Mouse (Mus musculus): ENCODE data around the gene Tent4b.
A peak's percentile ranks its signal among the peaks of the same experiment; 100 is the strongest.

Tent4b gene

DNA sequence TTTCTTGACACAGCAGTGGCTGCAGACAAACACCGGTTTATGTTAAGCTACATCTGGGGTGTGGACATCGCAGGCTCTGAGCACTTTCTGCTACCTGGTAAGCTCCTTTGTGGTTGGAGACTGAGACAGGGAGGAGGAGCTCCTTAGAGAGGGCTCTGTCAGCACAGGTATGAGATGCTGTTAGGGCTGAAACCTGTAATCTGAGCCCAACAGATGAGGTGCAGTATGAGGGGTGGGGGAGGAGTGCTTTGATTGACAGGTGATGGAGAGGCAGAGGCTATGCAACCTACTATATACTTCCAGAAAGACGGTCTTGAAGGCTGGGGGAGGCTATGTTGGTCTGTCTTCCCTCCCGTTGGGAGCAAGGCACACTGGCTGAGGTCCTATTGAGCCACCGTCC, 80.2 kb downstream of the Tent4b start:
- no peak for DNase-seq (ENCODE audit: low spot score)

DNA sequence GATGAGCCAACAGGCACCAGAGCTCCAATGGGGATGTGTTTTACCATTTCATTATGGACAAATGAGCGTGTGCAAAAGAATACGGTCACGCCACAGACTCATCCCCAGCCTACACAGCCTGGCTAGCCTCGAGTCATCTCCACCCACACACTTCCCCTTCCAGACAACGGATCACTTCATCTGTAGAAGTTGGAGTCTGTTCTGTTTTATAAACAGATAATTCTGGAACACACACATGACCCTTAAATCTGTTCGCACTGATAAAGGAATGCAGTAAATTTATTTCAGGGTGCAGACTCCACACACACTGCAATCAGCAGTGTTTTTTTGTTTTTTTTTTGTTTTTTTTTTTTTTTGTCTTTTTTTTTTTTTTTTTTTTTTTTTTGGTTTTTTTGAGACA, 80.7 kb downstream of the Tent4b start:
- DNase-seq (ENCODE audit: low spot score) = peak; percentile 45

DNA sequence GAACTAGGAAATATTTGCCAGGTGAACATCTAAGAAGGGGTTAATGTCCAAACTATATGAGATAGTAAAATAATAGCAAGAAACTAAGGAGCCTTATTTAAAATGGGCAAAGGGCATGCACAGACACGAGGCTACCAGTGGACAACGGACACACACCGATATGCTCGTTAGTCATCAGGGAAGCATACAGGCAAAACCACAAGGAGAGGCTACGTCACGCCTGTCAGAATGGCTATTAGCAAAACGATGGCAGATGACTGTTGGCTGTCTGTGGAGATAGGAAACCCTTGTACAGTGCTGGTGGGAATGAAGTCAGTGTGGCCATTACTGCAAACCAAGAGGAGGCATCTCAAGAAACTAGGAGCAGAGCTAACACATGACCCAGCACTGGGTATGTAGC, 81.9 kb downstream of the Tent4b start:
- no peak for DNase-seq (ENCODE audit: low spot score)

DNA sequence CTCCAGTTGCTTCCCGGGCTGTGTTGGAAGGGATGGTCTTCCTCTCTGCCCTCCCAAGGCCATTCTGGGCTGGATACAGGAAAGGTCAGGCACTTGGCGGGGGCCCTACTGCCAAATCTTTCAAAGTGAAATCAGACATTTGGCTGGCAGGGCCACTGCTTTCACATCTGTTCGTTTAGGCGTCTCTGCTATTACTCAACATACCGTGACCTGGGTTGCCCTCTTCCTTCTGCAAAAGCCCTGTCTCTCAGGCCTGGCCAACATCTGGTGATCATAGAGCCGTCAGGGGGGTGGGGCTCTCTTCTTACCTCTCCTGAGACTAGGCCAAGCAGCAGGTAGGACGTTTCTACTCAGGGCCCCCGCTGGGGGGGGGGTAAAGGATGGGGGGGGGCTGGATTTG, 83.7 kb downstream of the Tent4b start:
- no peak for DNase-seq (ENCODE audit: low spot score)

DNA sequence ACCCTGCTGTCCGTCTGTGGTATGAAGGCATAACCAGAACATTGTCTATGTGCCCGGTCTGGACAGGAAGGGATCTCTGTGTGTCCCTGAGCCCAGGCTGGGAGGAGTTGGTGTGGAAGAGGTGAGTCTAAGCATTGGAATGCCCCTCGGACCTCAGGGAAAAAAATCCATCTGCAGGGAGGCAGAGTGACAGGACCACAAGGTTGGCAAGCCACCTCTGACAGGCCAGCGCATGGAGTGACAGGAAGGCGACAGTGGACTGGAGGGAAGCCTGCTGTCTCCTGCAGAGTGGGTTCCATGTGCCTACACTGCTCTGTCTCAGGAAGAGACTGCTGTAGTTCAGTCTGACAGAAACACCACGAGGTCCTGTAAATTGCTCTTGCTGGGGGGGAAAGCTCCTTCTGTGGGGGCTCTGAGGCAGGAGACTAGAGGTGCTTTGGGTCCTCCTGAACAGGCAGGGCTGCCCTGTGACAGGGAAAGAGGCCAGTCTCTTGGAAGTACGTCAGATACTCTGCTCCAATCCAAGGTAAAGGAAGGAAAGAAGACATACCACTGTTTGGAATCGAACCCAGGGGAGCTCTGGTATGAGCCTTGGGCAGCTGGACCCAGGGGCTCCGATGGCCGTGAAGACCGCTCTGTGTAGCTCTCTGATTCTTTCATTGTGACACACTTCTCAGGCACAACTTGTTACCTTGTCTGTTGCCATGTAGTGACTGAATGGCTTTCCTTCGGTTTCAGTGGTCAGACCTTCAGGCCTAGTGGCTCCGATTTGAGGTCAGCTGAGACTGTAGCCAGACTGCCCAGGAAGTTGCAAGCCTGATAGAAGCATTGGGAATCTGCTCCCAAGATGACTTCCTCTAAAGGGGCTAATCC, 84.5 kb downstream of the Tent4b start:
- no peak for DNase-seq (ENCODE audit: low spot score)

DNA sequence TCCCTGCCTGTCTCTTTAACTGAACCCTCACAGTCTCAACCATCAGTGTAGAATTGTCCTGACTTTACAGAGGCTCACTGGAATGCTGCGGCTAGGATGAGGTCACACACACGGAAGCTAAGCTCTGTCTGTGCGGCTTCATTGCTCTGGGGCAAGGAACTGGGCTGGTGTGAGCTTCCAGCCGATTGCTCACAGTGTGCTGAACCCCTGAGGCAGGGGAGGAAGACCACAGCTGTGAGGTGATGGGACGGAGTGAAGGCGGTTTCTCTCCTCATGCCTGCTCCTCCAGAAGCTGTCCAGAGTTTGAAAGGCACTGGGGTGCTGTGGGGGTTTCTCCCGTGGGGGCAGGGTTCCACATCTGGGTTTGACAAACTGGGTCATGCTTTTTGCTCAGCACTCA, 85.7 kb downstream of the Tent4b start:
- DNase-seq (ENCODE audit: low spot score) = no peak

DNA sequence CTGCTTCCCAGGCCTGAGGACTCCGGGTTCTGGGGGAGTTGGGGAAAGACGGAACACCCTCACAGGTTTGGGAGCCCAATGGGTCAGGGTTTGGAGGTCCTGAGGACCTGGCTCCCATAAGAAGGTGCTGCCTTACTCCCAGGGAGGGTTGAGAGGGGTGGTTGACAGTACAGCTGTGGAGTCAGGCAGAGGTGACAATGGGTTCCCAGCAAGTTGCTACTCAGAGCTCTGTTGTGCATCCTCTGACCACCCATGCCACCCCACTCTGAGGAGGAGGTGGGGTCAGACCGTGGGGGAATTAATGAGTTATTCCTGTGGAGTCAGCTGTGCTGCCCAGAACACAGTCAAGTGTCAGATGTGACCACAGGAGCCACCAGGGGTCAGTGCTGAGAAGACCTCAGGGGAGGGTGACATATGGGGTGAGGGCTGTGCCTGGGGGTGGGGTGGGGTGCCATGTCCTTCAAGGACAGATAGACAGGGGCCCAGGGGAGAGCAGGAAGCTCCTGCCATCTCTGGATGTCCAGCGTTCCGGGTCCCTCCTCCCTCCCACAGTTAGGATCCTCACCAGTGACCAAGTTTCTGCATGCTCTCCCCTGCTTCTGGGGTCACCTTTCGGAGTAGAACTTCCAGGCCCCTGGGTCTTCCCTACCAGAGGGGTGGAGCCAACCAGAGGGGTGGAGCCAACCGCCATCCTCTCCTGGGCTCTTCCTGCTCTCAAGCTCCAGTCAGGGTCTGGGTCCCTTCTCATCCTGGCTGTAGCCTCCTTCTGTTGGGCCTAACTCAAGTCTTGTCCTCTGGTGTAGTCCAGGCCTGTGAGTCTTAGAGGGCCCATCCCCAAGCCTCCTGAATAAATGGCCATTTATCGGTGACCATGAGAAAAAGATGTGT, 86.7 kb downstream of the Tent4b start:
- no peak for DNase-seq (ENCODE audit: low spot score)

DNA sequence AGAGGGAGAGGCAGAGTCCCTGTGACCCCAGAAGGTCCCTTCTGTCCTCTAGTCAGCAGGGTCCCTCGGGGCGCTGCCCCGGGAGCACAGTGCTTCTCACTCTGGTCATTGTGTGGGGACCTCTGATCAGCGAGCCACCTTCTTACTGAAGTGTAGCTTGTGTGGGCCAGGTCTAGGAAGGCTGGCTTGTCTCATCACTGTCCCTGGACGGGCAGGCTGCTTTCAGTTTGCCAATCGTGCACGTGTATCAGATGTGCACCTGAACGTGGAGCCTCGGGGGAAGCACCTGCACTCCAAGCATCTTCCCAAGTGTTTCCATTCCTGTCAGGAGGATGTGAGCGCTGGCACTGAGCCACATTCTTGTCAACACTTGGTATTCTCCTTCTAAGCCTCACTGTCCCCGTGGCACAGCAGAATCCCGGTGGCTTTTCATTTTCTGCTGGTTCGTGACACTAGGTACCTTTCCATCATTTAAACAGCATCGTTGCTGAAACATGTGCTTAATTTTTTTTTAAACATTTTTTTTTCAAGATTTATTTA, 87.5 kb downstream of the Tent4b start:
- DNase-seq (ENCODE audit: low spot score) = no peak

DNA sequence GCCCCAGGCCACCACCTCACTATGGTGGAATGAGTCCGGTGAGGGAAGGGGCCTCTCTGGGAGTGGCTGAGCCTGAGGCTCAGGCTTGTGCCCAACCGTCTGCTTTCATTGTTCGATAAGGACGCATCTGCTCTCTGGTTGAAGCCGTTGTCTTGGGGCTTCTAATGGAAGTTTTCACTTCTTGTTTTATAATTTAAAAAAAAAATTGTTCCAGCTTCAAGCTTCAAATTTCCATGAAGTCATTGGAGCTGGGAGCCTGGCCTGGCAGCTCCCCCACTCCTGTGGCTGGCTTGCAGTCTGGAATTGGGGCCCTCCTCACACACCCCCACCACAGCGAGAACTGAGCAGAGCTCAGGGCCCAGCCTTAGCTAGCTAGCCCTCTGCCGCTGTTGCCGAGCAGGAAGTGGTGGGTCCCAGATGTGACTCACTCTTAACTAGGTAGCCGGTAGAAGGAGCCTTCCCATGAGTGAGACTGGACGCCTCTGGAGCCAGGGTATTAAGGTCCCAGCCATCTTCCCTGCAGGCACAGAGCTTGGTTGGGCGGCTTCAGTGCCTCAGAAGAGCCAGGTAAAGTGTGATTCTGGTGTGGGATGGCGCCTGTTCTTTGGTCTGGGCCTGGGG, 89.7 kb downstream of the Tent4b start:
- peak; percentile 76 for DNase-seq (ENCODE audit: low spot score)

DNA sequence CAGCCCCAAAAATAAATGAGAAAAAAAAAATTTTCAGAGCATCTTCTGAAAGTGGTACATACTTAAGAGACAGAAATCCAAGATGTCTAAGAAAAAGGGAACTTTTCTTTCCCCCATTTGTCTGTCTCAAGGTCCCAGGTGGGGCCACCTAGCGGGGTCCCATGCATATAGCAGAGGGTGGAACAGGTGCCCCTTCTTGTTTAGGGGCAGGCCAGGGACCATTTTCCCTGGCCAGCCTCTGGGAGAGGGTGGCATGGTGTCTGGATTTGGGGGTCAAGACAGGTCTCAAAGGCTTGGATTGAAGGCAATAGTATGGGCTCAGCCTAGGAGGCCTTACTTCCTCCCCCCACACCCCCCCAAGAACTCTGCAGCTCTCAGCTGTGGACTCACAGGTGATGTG, 90.9 kb downstream of the Tent4b start:
- DNase-seq (ENCODE audit: low spot score) = peak; percentile 33

DNA sequence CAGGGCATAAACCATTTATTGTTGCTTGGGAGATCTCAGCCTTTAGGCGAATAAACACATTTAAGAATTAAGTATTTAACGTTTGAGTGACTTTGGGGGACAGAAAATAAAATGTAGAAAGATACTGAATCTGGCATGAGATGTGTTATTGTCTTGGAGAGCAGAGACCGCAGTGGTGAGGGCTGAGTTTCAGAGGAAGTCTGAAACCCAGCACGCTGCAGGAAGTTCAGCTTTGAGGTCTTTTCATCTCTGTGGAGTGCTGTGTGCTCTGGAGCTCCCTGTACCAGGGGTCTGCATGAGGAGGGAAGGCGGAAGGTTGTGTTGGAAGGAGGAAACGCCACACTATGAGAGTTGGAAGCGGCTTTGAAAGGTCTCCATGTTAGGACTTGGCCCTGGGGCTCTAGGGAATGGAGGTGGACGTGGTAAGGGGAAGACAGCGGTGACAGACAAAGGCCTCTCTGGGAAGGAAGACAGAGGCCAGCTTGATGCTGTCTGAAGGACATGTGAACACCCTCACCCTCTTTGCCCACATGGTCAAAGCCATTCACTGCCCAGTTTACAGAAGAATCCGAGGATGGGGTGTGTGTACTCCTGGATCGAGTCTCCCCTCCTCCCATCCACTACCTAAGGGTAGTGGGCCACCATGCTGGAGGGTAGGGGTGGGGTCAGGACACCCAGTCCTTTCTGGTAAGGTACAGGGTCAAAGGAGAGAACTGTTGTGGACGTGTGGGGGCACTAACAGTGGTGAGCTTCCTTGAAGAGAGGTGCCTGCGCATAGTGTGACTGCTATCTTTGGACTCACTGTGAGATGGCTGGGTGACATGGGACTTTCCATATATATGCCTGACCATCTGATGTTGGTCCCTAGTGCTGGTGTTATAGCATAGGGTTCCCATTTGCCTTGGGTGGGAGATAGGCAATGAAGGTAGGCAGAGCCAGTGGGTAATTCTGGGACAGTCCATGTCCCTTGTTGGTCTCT, 91.6 kb downstream of the Tent4b start:
- peak; percentile 69 for DNase-seq (ENCODE audit: low spot score)

DNA sequence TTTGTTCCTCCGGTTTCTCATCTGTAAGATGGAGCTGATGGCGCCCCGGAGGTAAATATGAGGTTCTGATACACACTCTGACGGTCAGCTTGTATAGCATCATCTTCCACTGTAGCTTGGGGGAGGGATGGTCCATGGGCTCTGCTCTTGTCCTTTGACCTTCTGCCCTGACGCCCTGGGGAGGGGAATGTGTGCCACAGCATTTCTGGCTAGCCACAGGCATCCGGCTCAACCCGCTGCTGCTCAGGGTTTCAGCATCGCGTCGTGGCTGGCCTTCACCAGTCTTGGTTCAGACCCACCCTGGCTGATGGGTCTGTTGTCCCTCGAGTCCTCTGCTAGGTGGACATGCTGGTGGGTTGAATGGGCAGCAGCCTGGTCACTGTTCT, 92.3 kb downstream of the Tent4b start:
- DNase-seq (ENCODE audit: low spot score) = no peak

DNA sequence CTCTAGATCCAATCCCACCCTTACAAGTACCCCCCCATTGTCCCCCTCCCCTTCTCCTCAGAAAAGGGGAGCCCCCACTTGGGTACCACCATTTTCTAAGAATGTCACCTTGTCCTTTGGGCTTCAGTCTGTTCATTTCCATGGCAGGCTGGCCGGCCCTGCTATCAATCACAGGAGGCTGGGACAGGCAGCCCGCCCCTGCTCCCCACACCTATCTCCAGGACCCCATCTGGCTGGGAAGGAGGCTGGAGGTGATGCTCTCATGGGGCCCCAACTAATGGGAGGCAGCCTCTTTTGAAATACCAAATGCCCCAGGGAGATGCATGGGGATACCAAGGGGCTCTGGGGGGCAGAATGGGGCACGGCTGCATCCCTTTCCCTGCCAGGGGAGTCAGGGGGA, 93.9 kb downstream of the Tent4b start:
- no peak for DNase-seq (ENCODE audit: low spot score)

DNA sequence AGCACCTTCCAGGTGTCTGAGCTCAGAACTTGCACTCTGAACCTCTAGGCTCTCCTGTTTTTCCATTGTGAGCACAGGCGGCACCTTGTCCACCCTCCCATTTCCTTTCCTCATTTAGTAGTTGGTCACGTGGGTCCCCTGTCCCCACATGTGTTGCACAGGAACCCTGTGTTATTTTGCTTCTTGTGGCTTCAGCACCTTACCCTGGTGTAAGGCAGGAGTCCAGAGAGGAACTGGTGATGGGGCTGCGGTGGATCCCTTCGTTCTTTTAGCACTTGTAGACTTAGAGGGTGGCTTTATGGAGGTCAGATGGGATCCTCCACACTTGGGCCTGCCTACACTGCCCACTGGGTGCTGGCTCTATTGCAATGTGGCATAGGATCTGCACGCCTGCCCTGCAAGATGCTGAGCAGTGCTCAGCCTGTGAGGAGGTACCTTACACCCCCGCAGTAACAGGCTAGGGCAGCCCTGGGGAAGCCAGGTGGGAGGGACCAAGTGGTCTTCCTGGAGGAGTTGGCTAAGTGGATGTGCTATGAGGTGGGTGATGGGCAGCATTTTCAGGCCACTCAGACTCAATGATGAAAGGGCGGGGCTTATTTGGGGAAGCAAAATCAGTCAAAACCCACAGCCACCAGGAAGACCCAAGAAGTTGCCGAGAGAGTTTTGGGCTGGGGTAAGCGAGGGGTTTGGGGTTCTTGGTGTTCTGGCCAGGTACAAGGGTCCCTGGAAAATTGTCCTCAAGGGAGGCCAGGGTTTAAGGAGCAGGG, 94.8 kb downstream of the Tent4b start:
- DNase-seq (ENCODE audit: low spot score) = peak; percentile 68

DNA sequence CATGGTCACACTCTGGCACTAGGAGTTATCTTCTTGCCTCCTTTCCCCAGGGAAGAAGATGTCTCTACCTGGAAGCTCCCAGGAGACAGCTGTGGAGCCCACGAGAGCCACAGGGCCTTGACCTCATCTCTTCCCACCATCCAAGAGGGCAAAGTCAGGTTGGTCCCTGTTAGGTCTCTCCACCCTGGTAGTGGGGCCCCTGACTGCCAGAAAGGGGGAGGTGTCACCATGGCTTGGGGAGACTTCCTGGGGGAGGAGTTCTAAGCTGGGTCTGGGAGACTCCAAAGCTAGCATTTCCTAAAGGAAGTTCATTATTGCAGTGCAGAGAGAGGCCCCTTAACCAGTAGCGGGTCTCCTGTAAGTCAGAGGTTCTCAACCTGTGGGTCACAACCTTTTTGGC, 96.0 kb downstream of the Tent4b start:
- DNase-seq (ENCODE audit: low spot score) = no peak

DNA sequence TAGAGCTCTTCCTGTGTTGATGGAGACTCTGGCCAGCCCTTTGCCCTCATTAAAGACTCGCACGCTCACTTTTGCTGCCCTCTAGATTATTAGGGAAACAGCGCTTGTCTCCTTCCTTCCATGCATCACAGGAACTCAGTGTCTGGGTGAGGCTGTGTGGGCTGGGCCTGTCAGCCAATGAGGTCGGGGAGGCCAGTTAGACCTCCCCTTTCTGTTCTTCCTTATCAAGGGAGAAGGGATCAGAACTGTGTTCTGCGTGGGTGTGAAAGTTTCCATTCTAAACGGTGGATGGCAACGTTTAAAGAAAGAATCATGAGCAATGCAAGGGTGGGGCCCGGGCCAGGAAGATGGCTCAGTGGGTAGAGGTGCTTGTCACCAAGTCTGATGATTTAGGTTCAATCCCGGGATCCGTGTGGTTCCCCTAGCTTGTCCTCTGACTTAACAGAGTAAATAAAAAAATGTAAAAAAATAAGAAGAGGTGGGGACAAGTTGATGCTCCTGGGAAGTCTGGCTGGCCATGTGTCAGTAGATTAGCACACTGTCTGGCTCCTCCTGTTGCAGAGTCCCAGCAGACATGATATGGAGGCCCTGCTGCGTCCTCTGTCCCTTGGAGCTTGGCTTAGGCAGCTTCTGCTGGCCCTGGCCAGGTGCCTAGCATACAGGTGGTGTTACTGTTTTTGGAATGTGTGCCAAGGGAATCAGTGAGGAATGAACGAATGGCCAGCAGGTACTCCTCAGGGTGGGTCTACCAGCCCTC, 99.1 kb downstream of the Tent4b start:
- no peak for DNase-seq (ENCODE audit: low spot score)

DNA sequence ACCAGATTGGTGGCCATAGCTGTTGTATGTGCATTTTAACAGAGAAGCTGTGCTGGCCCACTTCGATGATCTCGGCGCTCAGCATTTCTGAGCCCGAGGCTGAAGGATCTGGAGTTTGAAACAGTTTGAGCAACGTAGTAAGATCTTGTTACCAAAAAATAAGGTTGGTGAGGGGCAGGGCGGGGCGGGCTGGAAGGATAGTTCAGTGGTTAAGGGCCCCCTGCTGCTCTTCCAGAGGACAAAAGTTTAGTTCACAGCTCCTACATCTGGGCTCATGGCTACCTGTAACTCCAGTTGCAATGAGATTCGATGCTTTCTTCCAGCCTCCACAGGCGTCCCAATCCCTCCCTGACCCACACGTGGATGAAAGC, 99.7 kb downstream of the Tent4b start:
- no peak for DNase-seq (ENCODE audit: low spot score)

DNA sequence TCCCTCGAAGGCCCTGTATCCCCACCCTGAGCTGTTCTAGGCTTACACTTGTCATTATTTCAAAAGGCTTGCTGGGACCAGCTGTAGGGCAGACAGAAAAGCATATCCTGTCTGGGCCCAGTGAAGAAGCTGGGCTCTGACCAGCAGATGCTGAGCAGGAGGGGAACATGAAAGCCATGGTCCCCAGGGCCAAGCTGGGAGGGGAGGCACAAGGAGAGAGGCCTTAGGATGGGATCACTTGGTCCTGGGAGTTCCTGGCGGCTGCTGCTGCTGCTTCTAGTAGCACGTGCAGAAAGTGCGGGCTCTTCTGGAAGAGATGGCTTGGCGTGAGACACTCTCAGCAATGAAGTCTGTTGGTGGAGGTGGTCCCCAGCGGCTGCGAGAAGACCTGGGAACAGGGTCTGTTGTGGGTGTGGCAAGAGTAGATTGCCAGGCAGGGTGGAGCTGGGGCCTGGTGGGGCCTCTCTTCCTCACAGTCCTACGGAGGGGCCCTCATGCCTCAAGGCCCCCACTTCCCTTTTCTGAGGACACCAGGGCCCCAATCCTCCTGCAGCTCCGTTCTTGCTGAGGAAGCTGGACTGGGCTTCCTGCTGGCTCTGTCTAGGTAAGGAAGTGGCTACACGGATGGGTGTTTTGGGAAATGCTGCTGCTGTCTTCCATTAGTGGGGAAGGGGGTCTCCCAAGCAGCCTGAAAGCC, 101.0 kb downstream of the Tent4b start:
- DNase-seq (ENCODE audit: low spot score) = no peak
